In genomic region chr1:106462595-106462994, GRCm38 (mm10) we compare ENCODE assay signal across 24 mouse cellular contexts.
DNase-seq lines count a peak whose midpoint lies in the region; TF ChIP-seq lines count a peak whose summit lies in the region.
"Had no signal": no experiment of that assay in that cellular context is flagged by ENCODE, and none has a peak within 500 bp of the region (broad histone marks: within the 10 kb centered on the region; RNA-seq: fewer than 3 reads in every experiment).

No protein-coding gene starts in this region.

- DNase-seq in NIH3T3 (ENCODE audit: low read depth) = peak; percentile 30
- DNase-seq in fat pad, adult 2 months (ENCODE audit: extremely low read depth, low read depth, low spot score) = peak; percentile 72
- DNase-seq in midbrain, embryonic 10.5 days (ENCODE audit: low spot score) = no peak
- no peak for DNase-seq in T-cell, adult 2 months (ENCODE audit: low spot score)
- DNase-seq in urinary bladder, adult 2 months (ENCODE audit: low spot score) = no peak
- DNase-seq: adrenal gland, postnatal 14 days; cerebellum, adult 11 months; cerebellum, adult 2 months; cerebellum, adult 9-11 months; cerebellum, postnatal 25 days; forebrain, postnatal 0 days; gastrocnemius, adult 2 months; gastrocnemius, postnatal 14 days; heart, adult 18-20 months; heart, postnatal 10 days; heart, postnatal 36 days had no signal

- H3K27me3 ChIP-seq in myocyte (ENCODE audit: control insufficient read depth, insufficient read depth, insufficient read length) = no peaks in the 10 kb centered on the region
- H3K27me3 ChIP-seq in midbrain, embryonic 10.5 days (ENCODE audit: low read depth, poor library complexity, severe bottlenecking) = no peaks in the 10 kb centered on the region
- H3K27me3 ChIP-seq: embryonic facial prominence, embryonic 12.5 days; embryonic facial prominence, embryonic 15.5 days; heart, embryonic 12.5 days; heart, embryonic 15.5 days had no signal

- H3K4me1 ChIP-seq in midbrain, embryonic 10.5 days = peaks cover 20% of the 10 kb centered on the region
- H3K4me1 ChIP-seq: embryonic facial prominence, embryonic 12.5 days; embryonic facial prominence, embryonic 15.5 days; heart, embryonic 12.5 days; heart, embryonic 15.5 days had no signal

- no peak for TF ChIP-seq POLR2A in myocyte (IDR thresholded peaks at IDR 0.05; ENCODE audit: insufficient read length, low read depth)

- H3K36me3 ChIP-seq in myocyte (ENCODE audit: control insufficient read depth, insufficient read depth) = no peaks in the 10 kb centered on the region
- H3K36me3 ChIP-seq in midbrain, embryonic 10.5 days = no peaks in the 10 kb centered on the region
- H3K36me3 ChIP-seq: embryonic facial prominence, embryonic 12.5 days; embryonic facial prominence, embryonic 15.5 days; heart, embryonic 12.5 days; heart, embryonic 15.5 days had no signal

- no peak overlapping the region for H3K27ac ChIP-seq in midbrain, embryonic 10.5 days (replicated peaks)
- H3K27ac ChIP-seq: embryonic facial prominence, embryonic 12.5 days; embryonic facial prominence, embryonic 15.5 days; gastrocnemius, adult 2 months; heart, embryonic 15.5 days; hindbrain, embryonic 14.5 days; hindbrain, postnatal 0 days had no signal

- no peak overlapping the region for H3K4me3 ChIP-seq in myocyte
- no peak overlapping the region for H3K4me3 ChIP-seq in midbrain, embryonic 10.5 days
- H3K4me3 ChIP-seq: embryonic facial prominence, embryonic 12.5 days; embryonic facial prominence, embryonic 15.5 days; erythroblast, embryonic 14.5 days; gastrocnemius, adult 2 months; heart, embryonic 12.5 days; heart, embryonic 15.5 days had no signal

- no peak overlapping the region for H3ac ChIP-seq in myocyte (ENCODE audit: control insufficient read depth, insufficient read length)

- H3K4me2 ChIP-seq in myocyte (ENCODE audit: low read depth) = no peak overlapping the region
- H3K4me2 ChIP-seq: embryonic facial prominence, embryonic 12.5 days; embryonic facial prominence, embryonic 15.5 days; heart, embryonic 12.5 days; heart, embryonic 15.5 days; hindbrain, embryonic 14.5 days had no signal

- no peaks in the 10 kb centered on the region for H3K9me3 ChIP-seq in midbrain, embryonic 10.5 days (replicated peaks)
- H3K9me3 ChIP-seq: embryonic facial prominence, embryonic 12.5 days; embryonic facial prominence, embryonic 15.5 days; heart, embryonic 12.5 days; heart, embryonic 15.5 days had no signal

- no peaks in the 10 kb centered on the region for H3K79me2 ChIP-seq in myocyte (ENCODE audit: control insufficient read depth, insufficient read depth)

TF ChIP-seq in myocyte, 11 proteins besides CTCF, POLR2A, EP300 and RAD21:
- TF ChIP-seq CEBPB (IDR thresholded peaks at IDR 0.05; ENCODE audit: insufficient read depth, poor library complexity, severe bottlenecking) = peak; percentile 68
- TF ChIP-seq MYOD1 (IDR thresholded peaks at IDR 0.05; ENCODE audit: control insufficient read depth in 1 of 3, insufficient read length in 2 of 3, low read depth in 2 of 3) = no peak

Comparison
In these comparisons a context has a peak if more than half of its experiments do, and no peak if none do; other contexts are left out.
1. DNase-seq: peak in NIH3T3 (single experiment) and fat pad, adult 2 months (single experiment); none in midbrain, embryonic 10.5 days (single experiment), T-cell, adult 2 months (single experiment) and urinary bladder, adult 2 months (single experiment).